Mouse (Mus musculus) midbrain, embryonic 10.5 days (tissue): Measurements from ENCODE around the gene Zfp324. TPM values are rescaled to one million over a fixed set of nuclear protein-coding genes. Genes with fewer than 3 reads are reported as not detected.

Experiments
- polyA plus RNA-seq: library from polyadenylated mRNA; unstranded; fragments of >200 nt; fragmentation: Nextera tagmentation; extraction: Ambion mirVana; gene quantifications from 2 replicates; pipeline ENCODE4 v1.2.1, GENCODE M21; 2016

Zfp324 gene
- polyA plus RNA-seq, 1 experiment from 2014 or later = 11.4 TPM

Other genes with a start within 250 kb of the Zfp324 start
- gene Vmn2r56, start 230.8 kb upstream of the Zfp324 start, polyA plus RNA-seq = not detected in 2 replicates
- gene Zscan18, start 162.2 kb upstream of the Zfp324 start, polyA plus RNA-seq = 10.4 and 13.7 TPM in 2 replicates
- 17.3 and 20.4 TPM in 2 replicates for gene Zfp329, start 147.0 kb upstream of the Zfp324 start, polyA plus RNA-seq
- 28.3 and 34.0 TPM in 2 replicates for gene Zfp110, start 131.1 kb upstream of the Zfp324 start, polyA plus RNA-seq
- 5.5 and 5.7 TPM in 2 replicates for gene Zfp128, start 84.7 kb upstream of the Zfp324 start, polyA plus RNA-seq
- 16.3 and 17.7 TPM in 2 replicates for gene Zscan22, start 68.0 kb upstream of the Zfp324 start, polyA plus RNA-seq
- 886 and 1,011 TPM in 2 replicates for gene Rps5, start 43.5 kb upstream of the Zfp324 start, polyA plus RNA-seq
- gene Rnf225, start 38.4 kb upstream of the Zfp324 start, polyA plus RNA-seq = 0.47 and 0.83 TPM in 2 replicates
- gene Zfp446, start 12.0 kb downstream of the Zfp324 start, polyA plus RNA-seq = 18.0 and 19.4 TPM in 2 replicates
- gene Slc27a5, start 32.4 kb downstream of the Zfp324 start, polyA plus RNA-seq = 0.05 and 0.07 TPM in 2 replicates
- gene Trim28, start 33.3 kb downstream of the Zfp324 start, polyA plus RNA-seq = 349 and 398 TPM in 2 replicates
- 32.7 and 36.4 TPM in 2 replicates for gene Zbtb45, start 44.2 kb downstream of the Zfp324 start, polyA plus RNA-seq
- 113 and 133 TPM in 2 replicates for gene Chmp2a, start 69.0 kb downstream of the Zfp324 start, polyA plus RNA-seq
- 84.5 and 103 TPM in 2 replicates for gene Ube2m, start 72.4 kb downstream of the Zfp324 start, polyA plus RNA-seq
- 3.3 and 4.5 TPM in 2 replicates for gene Mzf1, start 88.9 kb downstream of the Zfp324 start, polyA plus RNA-seq
- not detected in 2 replicates for gene Vmn1r85, start 129.3 kb downstream of the Zfp324 start, polyA plus RNA-seq
- not detected in 2 replicates for gene Vmn1r86, start 154.1 kb downstream of the Zfp324 start, polyA plus RNA-seq
- gene Vmn1r87, start 174.3 kb downstream of the Zfp324 start, polyA plus RNA-seq = not detected in 2 replicates
- gene Vmn1r88, start 193.7 kb downstream of the Zfp324 start, polyA plus RNA-seq = 0.02 TPM in 1 of 2 replicates, not detected in the other
- not detected in 2 replicates for gene Vmn1r89, start 247.2 kb downstream of the Zfp324 start, polyA plus RNA-seq